Mouse (Mus musculus) WW6 (cell line): ENCODE measurements around the gene Zfp217.
"Not testable (repeated sequence)": the region's sequence is repeated elsewhere in the genome, so short reads cannot be mapped to it uniquely, and the experiment has no call there.

Source experiments
- DNase-seq: peaks from one replicate; pipeline ENCODE4 v3.0.0-alpha.2; 2013; ENCODE audit warnings: low read depth, low spot score

Gene Zfp217

DNA sequence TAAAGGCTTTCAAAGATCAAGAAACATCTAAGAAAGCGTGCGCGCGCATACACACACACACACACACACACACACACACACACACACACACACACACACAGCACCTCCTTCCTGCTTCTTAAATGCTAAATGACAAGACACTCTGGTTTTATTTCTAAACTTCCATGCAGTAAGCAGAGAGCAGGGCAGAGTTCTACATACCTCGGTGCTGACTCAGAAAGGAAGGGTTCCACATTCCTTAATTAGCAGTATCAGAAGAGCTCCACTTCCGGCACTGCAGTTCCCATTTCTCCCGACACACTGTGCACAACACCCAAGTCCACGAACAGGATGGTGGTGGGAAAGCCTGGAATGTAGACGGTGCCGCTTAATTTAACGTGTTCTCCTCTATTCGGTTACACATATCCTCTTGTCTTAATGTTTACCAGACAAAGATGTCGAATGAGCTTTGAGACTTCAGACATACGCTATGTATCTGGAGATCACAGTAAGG, at the start of gene Zfp217:
TSS of gene Zfp217 (minus strand) at position 443 of the 493 bp plus-strand sequence.
- DNase-seq, result no peak

- no peak for DNase-seq
These were observed 47.7 kb upstream of the Zfp217 start for GRCm38 (mm10) chr2:170195542-170196089.

GRCm38 (mm10) chr2:170194845-170195244, 46.9 kb upstream of the Zfp217 start:
- no peak for DNase-seq

DNA sequence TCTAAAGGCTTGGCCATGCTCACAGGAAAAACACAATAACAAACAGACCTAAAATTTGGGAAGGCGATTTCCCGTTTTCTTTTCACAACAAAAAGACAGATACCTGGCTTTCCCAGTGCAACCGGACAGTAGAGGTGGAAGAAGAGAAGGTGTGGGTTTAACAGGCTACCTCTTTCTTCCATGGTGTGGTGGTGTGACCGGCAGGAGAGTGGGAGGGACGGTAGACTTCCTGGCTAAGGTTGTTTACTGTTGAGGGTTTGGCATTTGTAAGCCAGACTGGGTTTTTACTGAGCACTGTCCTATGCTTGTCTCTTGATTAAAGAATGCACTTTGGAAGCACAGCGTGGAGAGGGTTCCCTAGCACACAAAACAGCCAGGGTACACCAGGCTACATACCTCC, 45.9 kb upstream of the Zfp217 start:
- DNase-seq, result no peak

GRCm38 (mm10) chr2:170193211-170193610, 45.3 kb upstream of the Zfp217 start:
- no peak for DNase-seq

DNA sequence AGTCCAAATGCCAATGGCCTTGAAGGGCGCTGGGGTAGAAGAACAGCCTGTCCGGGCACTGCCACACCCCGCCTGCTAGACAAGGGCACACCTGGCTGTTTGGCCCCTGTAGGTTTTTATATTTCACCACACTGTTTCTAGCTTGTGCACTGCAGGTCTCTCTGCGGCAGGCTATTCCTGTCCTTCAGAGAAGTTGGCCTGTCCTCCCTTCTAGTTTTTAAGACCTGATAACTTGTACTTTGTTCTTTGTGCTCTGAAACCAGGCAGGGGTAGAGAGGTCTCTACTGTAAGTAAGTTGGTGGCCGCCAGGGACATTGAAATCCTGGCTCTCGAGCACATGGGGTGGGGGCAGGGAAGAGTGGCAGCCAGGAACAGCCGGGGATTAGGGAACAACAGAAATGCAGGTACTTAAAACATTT, 44.8 kb upstream of the Zfp217 start:
- DNase-seq, result no peak

- no peak for DNase-seq
These were observed 40.8 kb upstream of the Zfp217 start for GRCm38 (mm10) chr2:170188721-170189120.

- no peak for DNase-seq
These were observed 37.4 kb upstream of the Zfp217 start for GRCm38 (mm10) chr2:170185137-170185837.

DNA sequence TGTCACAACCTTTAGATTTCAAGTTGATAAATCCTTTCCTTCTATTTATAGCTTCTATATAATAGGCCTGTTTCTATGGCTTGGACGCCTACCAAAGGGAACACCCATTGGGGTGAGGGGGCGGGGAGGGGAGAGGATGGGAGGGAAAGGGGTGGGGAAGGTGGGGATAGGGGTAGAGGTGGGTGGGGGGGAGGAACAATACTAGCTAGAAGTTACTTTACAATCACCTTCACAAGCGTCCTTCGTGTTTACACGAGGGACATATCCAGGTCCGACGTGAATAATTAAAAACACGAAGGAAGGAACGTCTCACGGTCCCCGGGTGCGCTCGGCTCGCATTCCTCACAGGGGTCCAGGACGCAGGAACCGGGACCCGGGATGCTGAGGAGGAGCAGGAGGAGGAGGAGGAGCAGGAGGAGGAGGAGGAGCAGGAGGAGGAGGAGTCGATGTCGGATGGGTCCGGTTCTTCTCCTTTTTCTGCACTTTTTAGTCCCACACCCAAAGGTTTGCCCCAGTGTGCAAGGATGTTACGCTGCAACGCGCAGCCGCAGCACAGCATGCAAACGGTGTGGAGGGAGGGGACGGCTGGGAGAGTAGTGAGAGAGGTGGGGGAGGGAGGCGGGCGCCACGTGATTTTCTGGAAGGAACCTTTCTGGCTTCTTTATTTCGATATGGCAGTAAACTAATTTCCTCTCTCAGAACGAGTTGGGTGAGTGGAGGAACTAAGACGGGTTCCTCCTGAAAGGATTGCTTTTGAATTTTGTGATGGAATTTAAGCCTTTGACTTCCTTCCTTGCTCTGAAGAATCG, 36.5 kb upstream of the Zfp217 start:
- DNase-seq, result peak; percentile 77

DNA sequence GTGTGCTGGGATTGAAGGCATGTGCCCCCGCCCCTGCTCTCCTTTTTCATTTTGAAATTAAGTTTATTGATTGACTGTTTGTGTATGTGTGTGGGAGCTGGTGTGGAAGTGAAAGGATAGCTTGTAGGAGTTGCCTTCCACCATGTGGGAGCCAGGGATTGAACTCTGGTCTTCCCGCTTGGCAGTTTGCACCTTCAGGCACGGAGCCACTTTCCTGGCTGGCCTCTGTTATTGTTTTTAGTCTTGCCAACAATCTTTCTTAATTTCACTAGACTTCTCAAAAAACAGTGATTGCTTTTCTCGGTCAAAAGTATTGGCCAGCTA, 35.9 kb upstream of the Zfp217 start:
- no peak for DNase-seq

DNA sequence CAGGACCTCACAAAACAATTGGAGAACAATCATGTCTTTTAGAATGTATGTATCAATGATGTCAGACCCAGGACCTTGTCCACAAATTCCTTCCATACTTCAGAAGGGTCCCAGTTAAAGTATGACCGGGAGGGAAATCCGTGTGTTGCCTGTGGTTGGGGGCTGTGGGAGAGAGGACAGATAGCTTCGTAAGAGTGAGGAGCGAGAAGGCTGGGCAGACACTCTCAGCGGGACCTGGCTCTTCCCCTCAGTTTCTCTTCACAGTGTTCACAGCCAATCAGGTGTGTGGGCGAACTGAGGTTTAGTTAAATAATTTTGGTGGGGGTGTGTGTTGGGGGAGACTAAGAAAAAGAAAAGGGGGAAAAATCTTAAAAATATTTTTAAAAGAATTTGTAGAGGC, 34.0 kb upstream of the Zfp217 start:
- DNase-seq, result no peak

DNA sequence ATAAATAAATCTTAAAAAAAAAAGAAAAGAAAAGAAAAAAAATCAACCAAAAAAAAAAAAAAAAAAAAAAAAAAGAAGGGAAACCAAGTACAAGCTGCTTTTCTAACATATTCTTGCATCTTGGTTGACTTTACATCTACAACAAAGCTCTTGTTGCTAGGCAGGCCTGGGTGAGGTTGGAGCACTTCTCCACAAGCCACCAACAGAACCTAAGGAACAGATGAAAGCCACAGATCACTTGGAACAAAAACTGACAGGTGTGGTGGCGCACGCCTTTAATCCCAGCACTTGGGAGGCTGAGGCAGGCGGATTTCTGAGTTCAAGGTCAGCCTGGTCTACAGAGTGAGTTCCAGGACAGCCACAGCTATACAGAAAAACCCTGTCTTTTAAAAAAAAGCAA, 32.9 kb upstream of the Zfp217 start:
- DNase-seq, result not testable (repeated sequence)

DNA sequence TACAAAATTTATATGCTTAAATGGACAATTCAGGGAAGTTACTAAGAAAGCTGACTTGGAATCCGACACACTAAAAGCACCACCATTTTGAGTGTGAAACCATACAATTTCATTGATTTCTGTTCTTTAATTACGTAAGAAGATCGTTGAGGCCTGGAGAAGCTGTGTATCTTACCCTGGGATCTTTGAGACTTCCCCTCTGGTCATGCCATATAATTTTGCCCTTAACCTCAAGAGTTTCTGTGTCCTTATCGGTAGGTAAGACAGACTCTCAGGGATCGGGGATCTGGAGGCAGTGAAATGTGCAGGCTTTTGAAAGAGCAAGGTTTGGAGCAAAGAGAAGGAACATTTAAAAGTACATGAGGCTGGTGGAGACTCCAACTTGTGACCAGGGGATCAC, 31.4 kb upstream of the Zfp217 start:
- no peak for DNase-seq

DNA sequence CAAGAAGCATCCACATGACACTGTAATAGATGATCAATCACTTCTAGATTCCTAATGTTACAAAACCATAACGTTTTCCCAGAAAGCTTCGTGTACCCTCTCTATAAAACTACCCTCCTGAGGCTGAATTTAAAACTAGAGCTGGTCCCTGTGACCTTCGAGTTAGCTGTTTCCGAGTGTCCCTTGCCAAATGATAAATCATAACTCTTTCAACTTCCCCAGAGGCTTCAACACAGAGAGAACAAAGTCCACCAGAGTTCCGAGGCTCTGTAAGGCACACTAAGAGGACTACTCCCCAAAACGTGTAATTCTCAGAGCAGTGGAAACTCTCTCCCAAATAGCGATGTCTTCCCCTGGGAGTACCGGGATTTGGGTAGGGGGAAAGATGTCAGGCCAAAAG, 29.4 kb upstream of the Zfp217 start:
- no peak for DNase-seq

DNA sequence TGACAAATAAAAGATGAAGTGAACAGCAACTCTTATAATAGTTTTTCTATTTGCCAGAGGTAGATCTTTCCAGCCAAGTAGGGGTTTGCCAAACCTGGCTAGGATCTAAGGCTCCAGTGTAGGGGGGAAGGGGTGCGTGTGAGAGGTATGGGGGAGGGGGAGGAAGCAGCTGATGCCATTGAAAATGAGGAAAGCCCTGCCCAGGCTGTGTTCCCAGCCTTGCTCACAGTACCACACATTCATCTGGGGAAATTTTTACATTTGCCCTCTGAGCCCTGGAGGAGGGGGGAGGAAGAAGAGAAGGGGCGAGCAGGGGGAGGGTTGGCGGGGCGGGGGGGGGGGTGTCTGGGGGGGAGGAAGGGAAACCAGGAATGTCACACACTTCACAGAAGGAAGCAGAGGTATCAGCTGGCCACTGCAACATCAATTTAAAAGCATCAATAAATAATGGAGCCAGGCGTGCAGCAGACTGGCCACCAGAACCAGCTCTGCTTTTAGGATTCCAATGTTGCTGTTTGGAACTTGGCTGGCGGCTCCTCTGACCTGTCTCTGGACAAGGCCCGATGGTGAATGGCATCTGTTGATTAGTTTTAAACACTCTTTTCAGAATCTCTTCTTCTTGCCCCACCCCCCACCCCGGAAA, 28.5 kb upstream of the Zfp217 start:
- no peak for DNase-seq

GRCm38 (mm10) chr2:170175661-170176150, 27.8 kb upstream of the Zfp217 start:
- no peak for DNase-seq

- no peak for DNase-seq
These were observed 27.3 kb upstream of the Zfp217 start for GRCm38 (mm10) chr2:170175190-170175589.

- no peak for DNase-seq
These were observed 21.2 kb upstream of the Zfp217 start for GRCm38 (mm10) chr2:170169062-170169461.

- DNase-seq, result no peak
These were observed 17.7 kb upstream of the Zfp217 start for GRCm38 (mm10) chr2:170165649-170166048.

GRCm38 (mm10) chr2:170163671-170164462, 16.0 kb upstream of the Zfp217 start:
- no peak for DNase-seq
